Mouse (Mus musculus) spleen, adult 18-20 months (tissue): ENCODE measurements around the gene Siae.

ENCODE experiments used
- DNase-seq, 2 experiments: peaks; one replicate each; pipeline ENCODE4 v3.0.0; 2022; ENCODE audit warnings: mixed read lengths in 2 of 2

Siae gene

DNA sequence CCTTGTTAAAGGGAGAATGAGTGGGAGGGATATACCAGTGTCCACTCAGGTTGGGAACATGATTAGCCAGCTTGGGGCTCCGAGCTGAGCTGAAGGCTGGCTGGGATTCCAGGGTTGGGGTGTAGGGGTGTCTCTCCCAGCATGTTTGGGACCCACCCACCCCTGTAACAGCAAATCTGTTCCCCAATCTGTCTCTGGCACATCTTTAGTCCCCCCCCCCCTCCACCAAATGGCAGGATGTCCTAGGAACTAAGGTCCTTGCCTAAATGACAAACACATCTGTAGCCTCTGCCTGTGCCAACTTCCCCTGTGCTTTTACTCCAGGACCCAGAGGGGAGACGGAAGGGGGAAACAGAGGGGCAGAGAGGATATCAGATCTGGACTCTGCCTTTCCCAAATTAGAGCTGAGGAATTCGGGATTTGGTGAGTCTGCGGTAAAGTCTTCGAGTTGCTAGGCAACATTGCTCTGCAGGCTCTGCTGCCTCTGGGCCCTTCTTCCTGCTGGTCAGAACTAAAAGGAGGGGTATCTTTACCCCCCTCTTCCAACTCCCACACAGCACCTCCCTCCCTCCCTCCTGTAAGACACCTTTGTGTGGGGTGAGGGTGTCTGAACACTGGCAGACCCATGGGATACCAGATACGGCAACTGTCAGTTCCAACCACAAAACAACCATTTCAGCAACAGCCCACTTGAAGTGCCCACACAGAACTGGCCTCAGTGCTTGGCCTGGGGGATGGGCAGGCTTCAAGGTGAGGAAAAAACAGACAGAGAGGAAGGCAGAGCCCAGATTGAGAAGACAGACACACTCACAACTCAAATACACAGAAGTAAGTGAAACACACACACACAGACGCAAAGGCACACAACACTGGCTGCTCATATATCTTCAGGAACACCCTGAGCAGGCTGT, at the start of gene Siae:
TSS of gene Siae (plus strand) at position 861 of the 911 bp plus-strand sequence.
- DNase-seq, result no peak

DNA sequence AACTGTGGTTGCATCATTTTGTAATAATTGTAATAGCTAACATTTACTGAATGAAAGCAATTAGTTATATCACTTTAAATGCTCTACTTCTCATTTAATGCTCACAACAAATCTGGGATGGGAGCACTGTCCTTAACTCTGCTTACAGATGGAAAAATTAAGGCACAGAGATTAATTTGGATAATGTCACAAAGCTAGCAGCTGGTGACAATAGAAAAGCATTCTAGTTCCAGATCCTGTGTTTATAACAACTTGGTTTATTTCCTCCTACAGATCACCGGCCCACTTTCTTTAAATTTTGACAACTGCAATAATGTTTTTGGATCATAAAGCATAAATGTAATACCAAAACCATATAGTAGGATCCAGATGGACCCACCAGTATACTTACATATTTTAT, 49.5 kb upstream of the Siae start:
- no peak for DNase-seq

DNA sequence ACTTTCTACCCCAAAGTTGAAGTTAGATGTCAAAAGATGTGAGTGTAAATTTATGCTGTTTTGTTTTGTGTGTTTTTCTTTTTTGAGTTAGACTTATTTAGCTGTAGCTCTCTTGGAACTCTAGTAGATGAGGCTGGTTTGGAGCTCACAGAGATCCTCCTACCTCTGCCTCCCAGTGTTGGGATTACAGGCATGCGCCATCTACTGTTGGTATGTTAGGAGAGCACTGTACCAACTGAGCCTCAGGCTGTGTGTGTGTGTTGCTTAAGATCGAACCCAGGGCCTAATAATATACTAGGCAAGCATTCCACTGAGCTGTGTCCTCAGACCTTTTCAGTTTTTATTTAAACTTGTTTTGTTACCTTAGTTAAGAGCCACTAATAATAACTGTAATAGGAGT, 43.4 kb upstream of the Siae start:
- no peak for DNase-seq

- DNase-seq, result no peak
Measured at GRCm38 (mm10) chr9:37514456-37514855, 41.0 kb upstream of the Siae start.

DNA sequence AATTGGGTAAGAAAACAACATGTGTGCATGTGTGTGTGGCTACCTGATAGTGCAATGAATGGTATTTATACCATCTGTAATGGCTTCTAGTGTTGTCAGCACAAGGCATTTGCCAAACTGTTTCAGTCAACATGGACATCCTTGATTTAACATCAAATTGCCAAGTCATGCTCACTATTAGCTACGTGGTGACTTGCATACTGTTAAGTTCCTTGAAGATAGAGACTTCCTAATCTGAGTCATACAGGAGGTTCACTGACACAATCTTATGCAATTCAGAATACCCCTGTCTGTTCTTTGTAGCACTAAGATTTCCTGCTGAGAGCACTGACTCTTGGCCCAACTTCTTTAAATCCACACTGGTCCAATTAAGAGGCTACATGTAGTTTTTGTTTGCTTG, 38.0 kb upstream of the Siae start:
- DNase-seq, result no peak

- no peak for DNase-seq
Measured at GRCm38 (mm10) chr9:37518991-37519390, 36.5 kb upstream of the Siae start.

DNA sequence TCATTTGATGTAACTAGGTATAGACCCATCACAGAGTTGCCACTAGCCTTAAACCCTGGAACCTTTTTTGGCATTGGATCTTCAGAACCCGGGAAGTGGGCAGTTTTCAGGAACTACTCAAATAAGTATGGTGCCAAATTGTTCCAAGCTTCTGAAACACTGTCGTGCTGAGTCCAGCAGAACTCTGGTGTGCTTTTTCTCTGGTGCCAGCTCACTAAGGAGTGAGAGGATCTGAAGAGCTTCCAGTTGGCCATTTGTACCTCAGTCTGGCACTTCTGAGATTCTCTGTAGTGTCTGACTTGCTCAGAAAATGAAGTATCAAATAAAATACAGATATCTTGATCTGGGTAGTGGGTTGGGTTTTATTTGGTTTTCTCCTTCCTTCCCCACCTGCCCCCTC, 35.5 kb upstream of the Siae start:
- DNase-seq, result no peak

- DNase-seq, result no peak
Measured at GRCm38 (mm10) chr9:37525461-37525860, 30.0 kb upstream of the Siae start.

DNA sequence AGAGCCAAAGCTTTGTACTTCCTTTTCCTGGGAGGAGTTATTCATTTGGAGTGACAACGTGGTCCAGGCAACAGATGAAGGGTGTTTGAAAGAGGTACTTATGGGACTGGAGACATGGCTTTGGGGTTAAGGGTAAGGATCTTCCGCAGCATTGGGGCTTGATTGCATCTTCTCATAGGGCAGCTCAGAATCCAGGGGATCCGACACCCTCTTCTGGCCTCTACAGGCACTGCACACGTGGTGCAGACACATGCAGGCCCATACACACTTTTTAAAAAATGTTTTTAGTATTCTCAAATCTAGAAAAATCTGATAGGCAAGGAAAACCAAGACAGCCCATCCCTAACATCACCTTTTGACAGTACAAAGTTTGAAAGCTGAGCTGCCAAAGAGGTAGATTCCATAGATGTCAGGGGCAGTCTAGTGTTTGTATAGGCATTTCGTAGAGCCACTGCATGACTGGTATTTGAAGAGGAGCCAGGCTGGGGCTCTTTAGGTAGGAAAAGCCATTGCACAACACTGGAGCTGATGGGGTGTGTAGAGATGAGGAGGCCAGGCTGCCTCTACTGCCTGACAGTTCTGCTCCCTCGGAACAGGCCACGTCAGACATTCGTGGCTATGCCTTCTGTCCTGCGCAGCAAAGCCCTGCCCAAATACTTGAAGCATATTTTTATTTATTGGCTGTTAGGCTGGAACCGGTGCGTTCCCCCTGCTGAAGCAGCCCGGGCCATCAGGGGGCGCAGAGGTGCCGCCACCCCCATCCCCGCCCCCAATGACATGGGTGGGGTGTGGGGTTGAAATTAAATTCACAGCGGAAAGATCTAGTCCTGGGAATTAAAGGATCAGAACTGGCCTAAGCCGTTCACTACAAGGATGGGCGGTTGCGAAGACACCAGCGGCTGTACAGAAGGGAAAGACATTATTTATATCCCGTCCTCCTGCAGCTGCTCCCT, 28.8 kb upstream of the Siae start:
- DNase-seq, result no peak

DNA sequence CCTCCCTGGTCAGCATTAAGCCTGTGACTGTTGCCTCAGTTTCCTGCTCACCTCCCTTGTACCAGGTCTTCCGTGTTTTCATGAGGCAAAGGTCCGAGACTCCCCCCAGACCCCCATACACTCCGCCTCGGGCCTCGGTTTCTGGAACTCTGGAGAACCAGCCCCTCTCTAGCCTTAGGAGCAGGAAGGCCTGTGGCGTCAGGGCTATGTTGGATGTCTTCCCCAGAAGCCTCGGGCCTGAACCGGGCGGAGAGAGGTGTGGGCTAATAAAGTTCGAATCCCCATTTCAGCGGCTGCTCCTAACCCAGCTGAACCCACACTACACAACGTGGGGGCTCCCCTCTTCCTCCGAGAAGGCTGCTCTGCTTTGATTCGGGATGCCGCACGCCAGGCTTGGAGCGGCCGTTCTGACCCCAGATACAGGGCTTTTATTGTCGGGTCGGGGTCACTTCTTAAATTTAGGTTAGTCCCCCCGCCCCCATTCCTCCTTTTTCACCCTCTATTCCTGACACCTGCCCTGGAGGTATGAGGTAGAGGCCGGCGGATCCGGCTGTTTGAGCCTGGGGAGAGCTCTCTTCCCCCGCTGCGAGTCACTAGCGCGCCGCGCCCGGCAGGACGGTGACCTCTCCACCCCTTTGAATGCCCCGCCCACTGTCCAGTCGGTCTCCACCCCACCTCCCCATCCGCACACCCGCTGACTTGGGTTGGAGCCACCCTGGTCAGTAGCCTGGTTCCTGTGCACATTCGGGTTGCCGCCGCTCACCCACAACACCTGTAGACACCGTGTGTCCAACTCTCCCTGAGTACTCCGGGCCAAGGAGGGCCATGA, 27.9 kb upstream of the Siae start, which contains the start of gene Esam:
TSS of gene Esam (plus strand) at position 683 of the 829 bp plus-strand sequence.
- peak in 1 of 2 experiments; percentile 26 for DNase-seq

GRCm38 (mm10) chr9:37528225-37528970, 27.1 kb upstream of the Siae start:
- no peak for DNase-seq

GRCm38 (mm10) chr9:37530031-37530887, 25.2 kb upstream of the Siae start:
- DNase-seq, result peak in 1 of 2 experiments; percentile 30

DNA sequence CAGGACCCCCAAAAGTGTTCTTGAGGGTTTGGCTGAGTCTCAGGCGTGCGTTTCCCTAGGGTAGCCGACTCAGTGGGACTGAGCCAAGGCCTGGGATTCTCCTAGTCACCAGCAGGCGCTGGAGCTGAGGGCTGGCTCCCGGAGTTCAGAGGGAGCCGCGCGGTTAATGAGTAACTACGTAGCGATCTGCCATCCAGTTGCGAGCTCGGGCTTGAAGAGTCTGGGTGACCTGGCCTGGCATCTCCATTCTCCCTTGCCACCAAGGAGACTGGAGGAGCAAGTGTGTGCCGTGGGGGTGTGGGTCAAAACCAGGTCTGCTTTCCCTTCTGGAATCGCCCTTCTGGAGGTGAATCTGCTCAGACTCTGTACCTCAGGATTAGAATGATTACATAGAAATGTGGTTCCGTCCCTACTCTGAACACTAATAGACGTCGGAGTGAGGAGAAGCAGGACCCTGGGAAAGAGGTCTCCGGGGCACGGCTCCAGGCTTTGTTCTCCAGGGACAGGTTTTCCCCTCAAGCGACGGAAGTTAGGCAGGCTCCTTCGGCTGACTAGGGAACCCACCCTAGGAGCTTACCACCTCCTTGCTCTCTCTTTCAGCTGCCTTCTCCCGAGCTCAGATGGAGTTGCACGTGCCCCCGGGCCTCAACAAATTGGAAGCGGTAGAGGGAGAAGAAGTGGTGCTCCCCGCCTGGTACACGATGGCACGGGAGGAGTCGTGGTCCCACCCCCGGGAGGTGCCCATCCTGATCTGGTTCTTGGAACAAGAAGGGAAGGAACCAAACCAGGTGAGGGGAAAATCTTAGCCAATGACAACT, 24.4 kb upstream of the Siae start:
- DNase-seq, result no peak

GRCm38 (mm10) chr9:37536851-37537250, 18.6 kb upstream of the Siae start:
- DNase-seq, result no peak

GRCm38 (mm10) chr9:37537658-37538250, 17.7 kb upstream of the Siae start:
- no peak for DNase-seq

DNA sequence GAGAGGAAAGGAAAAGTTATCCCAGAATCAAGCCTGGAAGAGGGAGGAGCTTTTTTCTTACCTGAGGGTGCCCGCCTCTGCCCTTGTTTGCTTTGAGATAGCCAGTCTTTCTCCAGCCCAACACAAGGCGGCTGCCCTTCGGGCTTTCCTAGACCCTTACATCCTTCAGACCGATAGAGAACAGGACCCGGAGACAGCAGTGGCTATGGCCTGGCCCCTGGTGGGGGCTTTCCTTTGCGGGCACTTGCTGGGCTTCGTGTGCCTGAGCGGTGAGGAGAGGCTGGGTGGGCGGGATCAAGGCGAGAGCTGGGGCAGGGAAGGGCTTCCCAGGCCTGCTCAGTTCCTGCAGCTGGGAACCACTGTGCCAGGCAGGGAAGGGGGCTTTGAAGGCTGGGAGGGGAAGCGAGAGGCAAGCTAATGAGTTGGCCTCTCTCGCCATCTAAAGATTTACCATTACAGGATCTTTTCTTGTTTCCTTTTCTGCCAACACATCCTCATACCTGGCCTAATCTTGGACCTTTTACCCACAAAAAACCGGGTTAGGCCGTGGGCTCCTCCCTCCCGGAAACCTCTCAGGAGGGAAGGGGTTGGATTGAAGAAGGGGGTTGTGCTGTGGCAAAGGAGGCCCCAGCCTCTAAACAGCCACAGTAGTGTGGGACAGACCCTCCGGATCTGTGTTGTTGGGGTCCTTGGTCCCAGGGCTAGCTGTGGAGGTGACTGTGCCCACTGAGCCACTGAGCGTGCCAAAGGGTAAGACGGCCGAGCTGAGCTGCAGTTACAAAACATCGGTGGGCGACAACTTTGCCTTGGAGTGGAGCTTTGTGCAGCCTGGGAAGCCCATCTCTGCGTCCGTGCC, 16.1 kb upstream of the Siae start, which contains the start of gene Vsig2:
TSS of gene Vsig2 (plus strand) at position 86 of the 856 bp plus-strand sequence.
- no peak for DNase-seq

DNA sequence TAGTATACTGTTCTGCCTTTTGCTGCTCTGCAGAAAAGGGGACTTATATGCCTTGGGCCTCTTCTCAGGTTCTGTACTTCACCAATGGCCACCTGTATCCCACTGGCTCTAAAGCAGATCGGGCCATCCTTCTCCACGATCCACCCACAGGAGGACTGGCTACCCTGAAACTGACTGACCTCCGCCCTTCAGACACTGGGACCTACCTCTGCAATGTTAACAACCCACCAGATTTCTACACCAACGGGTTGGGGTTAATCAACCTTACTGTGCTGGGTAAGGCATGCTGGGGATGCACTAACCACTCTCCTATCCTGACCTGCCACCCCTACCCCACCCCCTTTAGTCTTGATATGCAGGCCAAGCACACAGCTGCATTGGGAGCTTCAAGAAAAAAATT, 15.3 kb upstream of the Siae start:
- no peak for DNase-seq
